Mouse (Mus musculus) intestine, postnatal 0 days (tissue): ENCODE data around the gene Fgf18. TPM values are rescaled to one million over a fixed set of nuclear protein-coding genes. Genes with fewer than 3 reads are reported as not detected.

Source experiments
- ATAC-seq: fragments of 200-750 bp; cut with Nextera tagmentation; 2 replicates; pipeline ENCODE4 v1.8.0; 2017; ENCODE audit warnings: mild to moderate bottlenecking, moderate TSS enrichment, moderate library complexity
- H3K27ac ChIP-seq: fragments of 300-500 bp; sonication (generic); 2 replicates; pipeline ENCODE4 v1.5.1; 2014; ENCODE audit warnings: mild to moderate bottlenecking, low read depth, low read length, moderate library complexity
- H3K27me3 ChIP-seq: fragments of 300-500 bp; sonication (generic); replicated peaks from 2 replicates; pipeline ENCODE4 v1.6.1; 2014; ENCODE audit warnings: low read length, mixed read lengths; ENCODE audit not compliant: control insufficient read depth, insufficient read depth
- H3K36me3 ChIP-seq: fragments of 300-500 bp; sonication (generic); 2 replicates; pipeline ENCODE4 v1.6.1; 2014; ENCODE audit warnings: mild to moderate bottlenecking, moderate library complexity; ENCODE audit not compliant: control insufficient read depth, insufficient read depth
- H3K4me1 ChIP-seq: fragments of 300-500 bp; sonication (generic); replicated peaks from 2 replicates; pipeline ENCODE4 v1.6.1; 2014; ENCODE audit warnings: antibody characterized with exemption, low read length, mixed read lengths; ENCODE audit not compliant: control insufficient read depth, insufficient read depth
- H3K4me2 ChIP-seq: fragments of 300-500 bp; sonication (generic); replicated peaks from 2 replicates; pipeline ENCODE4 v1.6.1; 2014; ENCODE audit warnings: low read depth, mild to moderate bottlenecking, moderate library complexity
- H3K4me3 ChIP-seq: fragments of 300-500 bp; sonication (generic); 2 replicates; pipeline ENCODE4 v1.5.1; 2014; ENCODE audit warnings: low read depth, low read length
- H3K9ac ChIP-seq: fragments of 300-500 bp; sonication (generic); 2 replicates; pipeline ENCODE4 v1.6.1; 2014; ENCODE audit warnings: mild to moderate bottlenecking, low read depth, low read length
- H3K9me3 ChIP-seq: fragments of 300-500 bp; sonication (generic); 2 replicates; pipeline ENCODE4 v1.6.1; 2016; ENCODE audit warnings: mixed run types; ENCODE audit not compliant: control insufficient read depth
- CTCF ChIP-seq: sonication (generic); IDR thresholded peaks from 2 replicates; pipeline ENCODE4 v1.5.1; 2016; ENCODE audit warnings: low read depth, mild to moderate bottlenecking, control low read depth, antibody characterized with exemption, moderate library complexity
- WGBS: fragments of 180-500 bp; shearing (Covaris S2); extraction: QIAGEN DNeasy Blood & Tissue Kit; methylation state at CpG from one replicate; pipeline ENCODE4 v1.1.7; 2014; 5-methylcytosine and 5-hydroxymethylcytosine counted together
- polyA plus RNA-seq: library from polyadenylated mRNA; unstranded; fragments of >200 nt; fragmentation: Nextera tagmentation; extraction: Ambion mirVana; gene quantifications from 2 replicates; pipeline ENCODE4 v1.2.1, GENCODE M21; 2015

Fgf18 gene
- polyA plus RNA-seq, 1 experiment from 2014 or later: 1.1 TPM

GRCm38 (mm10) chr11:33085054-33085453 lies 62.1 kb downstream of the Fgf18 start:
- Histone ChIP-seq H3K9me3 (no peaks in the 10 kb centered on the region), H3K4me1 (no peaks in the 10 kb centered on the region), H3K4me2 (no peak overlapping the region), H3K27me3 (no peaks in the 10 kb centered on the region), H3K36me3 (no peaks in the 10 kb centered on the region), H3K4me3 (no peak overlapping the region), H3K9ac (no peak overlapping the region), H3K27ac (no peak overlapping the region)
- ATAC-seq: no peak
- TF ChIP-seq CTCF: no peak
- WGBS: 79% methylated on average over 3 of the region's 3 CpGs

GRCm38 (mm10) chr11:33084041-33084440 lies 63.2 kb downstream of the Fgf18 start:
- 97% methylated on average over 2 of the region's 2 CpGs for WGBS
- no peaks in the 10 kb centered on the region for H3K9me3 ChIP-seq
- no peak overlapping the region for H3K9ac ChIP-seq
- H3K4me3 ChIP-seq: no peak overlapping the region
- TF ChIP-seq CTCF: no peak
- ATAC-seq: no peak
- H3K27ac ChIP-seq: no peak overlapping the region
- no peaks in the 10 kb centered on the region for H3K4me1 ChIP-seq
- no peaks in the 10 kb centered on the region for H3K36me3 ChIP-seq
- H3K27me3 ChIP-seq: no peaks in the 10 kb centered on the region
- no peak overlapping the region for H3K4me2 ChIP-seq

- Histone ChIP-seq H3K4me3 (no peak overlapping the region), H3K27ac (no peak overlapping the region), H3K4me2 (no peak overlapping the region), H3K36me3 (no peaks in the 10 kb centered on the region), H3K9ac (no peak overlapping the region), H3K27me3 (no peaks in the 10 kb centered on the region), H3K9me3 (no peaks in the 10 kb centered on the region), H3K4me1 (no peaks in the 10 kb centered on the region)
- ATAC-seq: no peak
- WGBS: 76% methylated on average over 3 of the region's 3 CpGs
- no peak for TF ChIP-seq CTCF
These were observed 66.0 kb downstream of the Fgf18 start for GRCm38 (mm10) chr11:33081175-33081574.

DNA sequence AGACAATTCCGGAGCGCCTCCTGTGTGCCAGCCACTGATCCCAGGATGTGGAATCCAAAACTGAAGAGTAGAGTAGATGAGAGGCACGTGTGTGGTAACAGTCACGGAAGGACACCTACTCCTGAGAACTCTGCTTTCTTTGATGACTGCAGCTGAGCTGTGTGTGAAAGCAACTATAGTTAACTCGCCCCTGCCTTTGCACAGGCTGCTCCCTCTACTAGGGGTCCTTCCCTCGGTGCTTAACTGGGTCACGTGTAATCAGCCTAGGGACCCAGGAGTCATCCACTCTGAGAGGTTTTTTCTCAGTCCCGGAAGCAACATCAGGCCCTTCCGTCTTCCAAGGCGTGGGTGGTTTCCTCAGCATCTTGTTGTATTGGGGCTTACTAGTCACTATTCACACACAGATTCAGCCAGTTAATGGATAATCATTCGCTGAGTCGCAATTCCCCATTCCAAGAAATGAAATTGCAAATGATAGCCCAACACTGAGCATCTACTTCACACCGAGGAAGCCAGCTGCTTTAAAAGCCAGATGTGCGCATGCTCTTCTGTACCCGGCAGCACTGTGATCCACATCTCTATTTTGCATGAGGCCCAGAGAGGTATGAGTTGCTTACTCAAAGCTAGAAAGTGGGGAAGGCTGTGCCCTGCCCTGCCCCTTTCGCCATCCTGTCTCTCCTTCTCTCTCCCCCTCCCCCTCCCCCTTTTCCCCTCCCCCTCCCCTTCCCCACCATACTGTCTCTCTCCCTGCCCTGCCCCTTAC lies 67.0 kb downstream of the Fgf18 start:
- no peaks in the 10 kb centered on the region for H3K4me1 ChIP-seq
- no peak overlapping the region for H3K4me2 ChIP-seq
- H3K27me3 ChIP-seq: no peaks in the 10 kb centered on the region
- H3K27ac ChIP-seq: no peak overlapping the region
- no peaks in the 10 kb centered on the region for H3K9me3 ChIP-seq
- 51% methylated on average over 16 of the region's 16 CpGs for WGBS
- H3K4me3 ChIP-seq: no peak overlapping the region
- H3K9ac ChIP-seq: no peak overlapping the region
- no peaks in the 10 kb centered on the region for H3K36me3 ChIP-seq
- no peak for TF ChIP-seq CTCF
- no peak for ATAC-seq

DNA sequence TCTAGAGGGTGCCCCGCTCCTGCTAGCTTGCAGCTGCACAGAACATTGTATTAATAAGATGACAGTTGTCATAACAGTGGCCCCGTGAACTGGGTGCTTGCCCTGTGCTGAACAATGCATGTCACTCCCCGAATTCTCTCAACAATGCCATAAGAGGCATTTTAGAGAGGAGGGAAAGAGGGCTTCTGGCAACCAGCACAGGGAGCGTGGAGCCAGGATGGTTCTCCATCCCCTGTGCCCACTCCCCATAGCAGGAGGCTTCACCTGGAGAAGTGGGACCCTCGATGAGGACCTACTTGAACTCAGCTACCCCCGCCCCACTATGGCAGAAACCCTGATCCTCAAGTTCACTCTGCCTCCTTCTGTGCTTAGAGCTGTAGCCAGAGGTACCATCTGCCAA lies 67.8 kb downstream of the Fgf18 start:
- Histone ChIP-seq H3K4me3 (no peak overlapping the region), H3K9ac (no peak overlapping the region), H3K27ac (no peak overlapping the region), H3K36me3 (no peaks in the 10 kb centered on the region), H3K4me2 (no peak overlapping the region), H3K9me3 (no peaks in the 10 kb centered on the region), H3K27me3 (no peaks in the 10 kb centered on the region), H3K4me1 (no peaks in the 10 kb centered on the region)
- no peak for ATAC-seq
- WGBS: 54% methylated on average over 6 of the region's 6 CpGs
- TF ChIP-seq CTCF: no peak

- no peak overlapping the region for H3K4me2 ChIP-seq
- WGBS: 41% methylated on average over 7 of the region's 7 CpGs
- no peaks in the 10 kb centered on the region for H3K4me1 ChIP-seq
- ATAC-seq: no peak
- TF ChIP-seq CTCF: no peak
- no peak overlapping the region for H3K9ac ChIP-seq
- no peaks in the 10 kb centered on the region for H3K9me3 ChIP-seq
- H3K36me3 ChIP-seq: no peaks in the 10 kb centered on the region
- H3K27me3 ChIP-seq: no peaks in the 10 kb centered on the region
- H3K27ac ChIP-seq: no peak overlapping the region
- H3K4me3 ChIP-seq: no peak overlapping the region
These were observed 69.2 kb downstream of the Fgf18 start for GRCm38 (mm10) chr11:33078036-33078435.
